Mouse (Mus musculus) left cerebral cortex, postnatal 14 days (tissue): Measurements from ENCODE around the gene Tmod2. TPM values are rescaled to one million over a fixed set of nuclear protein-coding genes. Genes with fewer than 3 reads are reported as not detected.

Experiments
- DNase-seq, 2 experiments: peaks; one replicate each; pipeline ENCODE4 v3.0.0; 2021 to 2022; ENCODE audit warnings: low spot score in 2 of 2, mixed read lengths in 1 of 2
- intact Hi-C: fragments of 180-260 bp; cut with DNase I; formaldehyde crosslinking; loops from one replicate; pipeline ENCODE4 v1.15.1; 2025
- total RNA-seq, 2 experiments: library from RNA; stranded (reverse); gene quantifications; 2 replicates each; pipeline ENCODE4 v1.2.3; 2021

Tmod2 gene
- total RNA-seq, 2 experiments from 2014 or later, result 436 to 438 TPM

- DNase-seq, result no peak
- intact Hi-C loops, result loop anchor here (10.0 kb wide), 1 partner anchor 233 kb away; no protein-coding TSS in a partner anchor
Observed at GRCm38 (mm10) chr9:75517751-75518150, 93.4 kb downstream of the Tmod2 start.

Other genes starting within 250 kb of the Tmod2 start
- gene Mapk6, start 201.3 kb downstream of the Tmod2 start, total RNA-seq, result 10 to 100 TPM; 74.9 to 87.9 TPM
- gene Leo1, start 169.8 kb downstream of the Tmod2 start, total RNA-seq, result 10 to 100 TPM; 27.9 to 29.4 TPM
- gene Tmod3, start 51.7 kb downstream of the Tmod2 start, total RNA-seq, result 10 to 100 TPM; 59.0 to 64.9 TPM
- 10 to 100 TPM; 60.1 to 63.1 TPM for gene Lysmd2, start 14.4 kb upstream of the Tmod2 start, total RNA-seq
- 100 to 1,000 TPM; 317 to 336 TPM for gene Scg3, start 72.7 kb upstream of the Tmod2 start, total RNA-seq
- gene Bmp5, start 164.0 kb upstream of the Tmod2 start, total RNA-seq, result 1 to 10 TPM; 1.9 TPM